Mouse (Mus musculus) hindbrain, embryonic 11.5 days (tissue): Measurements from ENCODE around the gene Tmem9. TPM values are rescaled to one million over a fixed set of nuclear protein-coding genes. Genes with fewer than 3 reads are reported as not detected.

Source experiments
- ATAC-seq: fragments of 200-750 bp; cut with Nextera tagmentation; 2 replicates; pipeline ENCODE4 v1.8.0; 2017; ENCODE audit warnings: mild to moderate bottlenecking, moderate TSS enrichment, moderate library complexity; ENCODE audit not compliant: low FRiP score
- DNase-seq: peaks from one replicate; pipeline ENCODE4 v3.0.0-alpha.2; 2015; ENCODE audit warnings: low spot score
- H3K27ac ChIP-seq: fragments of 300-500 bp; sonication (generic); 2 replicates; pipeline ENCODE4 v1.5.1; 2014; ENCODE audit warnings: mild to moderate bottlenecking, low read depth, low read length
- H3K27me3 ChIP-seq: fragments of 300-500 bp; sonication (generic); 2 replicates; pipeline ENCODE4 v1.6.1; 2014; ENCODE audit warnings: mild to moderate bottlenecking, low read length, moderate library complexity, mixed read lengths; ENCODE audit not compliant: control insufficient read depth, insufficient read depth
- H3K36me3 ChIP-seq: fragments of 300-500 bp; sonication (generic); 2 replicates; pipeline ENCODE4 v1.6.1; 2014; ENCODE audit warnings: mild to moderate bottlenecking, low read length, moderate library complexity, mixed read lengths; ENCODE audit not compliant: control insufficient read depth, insufficient read depth
- H3K4me1 ChIP-seq: fragments of 300-500 bp; sonication (generic); replicated peaks from 2 replicates; pipeline ENCODE4 v1.6.1; 2014; ENCODE audit warnings: low read length, mixed read lengths; ENCODE audit not compliant: control insufficient read depth, insufficient read depth
- H3K4me2 ChIP-seq: fragments of 300-500 bp; sonication (generic); replicated peaks from 2 replicates; pipeline ENCODE4 v1.6.1; 2014; ENCODE audit warnings: mild to moderate bottlenecking, low read depth, low read length
- H3K4me3 ChIP-seq: fragments of 300-500 bp; sonication (generic); 2 replicates; pipeline ENCODE4 v1.5.1; 2014; ENCODE audit warnings: low read depth, low read length
- H3K9ac ChIP-seq: fragments of 300-500 bp; sonication (generic); 2 replicates; pipeline ENCODE4 v1.6.1; 2014; ENCODE audit warnings: low read depth, low read length
- H3K9me3 ChIP-seq: fragments of 300-500 bp; sonication (generic); 2 replicates; pipeline ENCODE4 v1.6.1; 2016; ENCODE audit warnings: low read length; ENCODE audit not compliant: control insufficient read depth
- WGBS: fragments of 180-500 bp; shearing (Covaris S2); extraction: QIAGEN DNeasy Blood & Tissue Kit; methylation state at CpG from one replicate; pipeline ENCODE4 v1.1.7; 2014; 5-methylcytosine and 5-hydroxymethylcytosine counted together
- polyA plus RNA-seq: library from polyadenylated mRNA; unstranded; fragments of >200 nt; fragmentation: Nextera tagmentation; extraction: Ambion mirVana; gene quantifications from 2 replicates; pipeline ENCODE4 v1.2.1, GENCODE M21; 2014

The Tmem9 gene
- polyA plus RNA-seq, 1 experiment from 2014 or later = 84.0 TPM

DNA sequence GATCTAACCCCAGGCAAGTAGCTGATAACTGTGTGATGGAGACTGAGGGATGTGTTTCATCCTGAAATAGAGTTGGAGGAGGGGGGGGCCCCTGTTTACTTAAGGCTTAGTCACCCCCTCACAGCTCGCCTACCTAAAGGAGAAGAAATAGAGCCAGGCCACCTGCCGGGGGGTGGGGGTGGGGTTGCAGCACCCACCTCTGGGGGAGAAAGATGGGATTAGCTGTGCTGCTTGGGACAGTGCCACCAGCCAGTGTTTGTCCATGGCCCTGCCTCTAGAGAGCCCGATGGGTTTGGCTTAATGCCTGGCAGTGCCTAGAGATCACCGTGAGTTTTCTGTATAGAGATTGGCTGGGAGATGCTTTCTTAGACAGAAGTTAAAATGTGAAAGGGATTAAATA, 32.9 kb downstream of the Tmem9 start:
- DNase-seq = no peak
- WGBS = 41% methylated on average over 4 of the region's 4 CpGs
- Histone ChIP-seq H3K4me3 (no peak overlapping the region), H3K4me1 (no peaks in the 10 kb centered on the region), H3K9ac (no peak overlapping the region), H3K4me2 (no peak overlapping the region), H3K27ac (no peak overlapping the region), H3K27me3 (no peaks in the 10 kb centered on the region), H3K9me3 (no peaks in the 10 kb centered on the region), H3K36me3 (no peaks in the 10 kb centered on the region)
- no peak for ATAC-seq

DNA sequence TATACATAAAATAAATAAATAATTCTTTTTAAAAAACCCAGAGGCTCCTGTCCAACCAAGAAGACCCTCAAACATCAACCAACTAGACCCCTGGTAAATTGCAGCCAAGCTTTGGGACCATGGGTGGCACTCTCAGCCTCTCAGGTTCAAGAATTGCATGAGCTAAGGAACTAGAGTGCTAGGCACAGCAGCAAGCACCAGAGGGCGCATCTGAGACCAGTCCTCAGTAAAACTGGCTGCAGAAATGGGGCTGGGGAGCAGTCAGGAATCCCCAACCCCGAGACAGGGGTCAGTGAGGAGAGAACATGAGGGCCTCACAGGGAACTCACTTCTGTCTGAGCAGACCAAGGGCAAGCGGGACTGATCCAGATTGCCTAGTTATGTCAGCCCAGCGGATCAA, 37.8 kb downstream of the Tmem9 start:
- no peak overlapping the region for H3K4me2 ChIP-seq
- 9% methylated on average over 4 of the region's 4 CpGs for WGBS
- H3K27me3 ChIP-seq = peaks cover 15% of the 10 kb centered on the region
- no peaks in the 10 kb centered on the region for H3K9me3 ChIP-seq
- ATAC-seq (no peak), DNase-seq (peak; percentile 79)
- no peaks in the 10 kb centered on the region for H3K36me3 ChIP-seq
- no peak overlapping the region for H3K27ac ChIP-seq
- H3K4me3 ChIP-seq = no peak overlapping the region
- H3K4me1 ChIP-seq = no peaks in the 10 kb centered on the region
- H3K9ac ChIP-seq = no peak overlapping the region

DNA sequence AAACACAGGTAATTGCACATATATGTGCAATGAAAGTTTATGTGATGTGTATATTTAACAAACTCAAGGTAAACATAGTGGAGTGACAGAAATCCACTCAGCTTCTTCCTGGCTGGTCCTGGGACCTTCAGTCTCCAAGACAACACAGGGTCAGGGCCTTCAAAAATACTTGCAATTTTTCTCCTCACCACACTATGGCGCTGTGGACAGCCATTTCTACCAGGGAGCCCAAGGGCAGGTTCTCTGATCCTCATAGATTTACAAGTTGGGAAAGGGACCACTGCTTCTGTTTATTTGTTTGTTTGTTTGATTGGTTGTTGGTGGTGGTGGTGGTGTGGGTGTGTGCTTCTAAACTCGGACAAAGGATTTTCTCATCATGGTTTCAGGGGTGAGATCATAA, 39.5 kb downstream of the Tmem9 start:
- no peak overlapping the region for H3K4me2 ChIP-seq
- ATAC-seq (no peak), DNase-seq (peak; percentile 59)
- H3K4me3 ChIP-seq = no peak overlapping the region
- 10% methylated on average over 2 of the region's 2 CpGs for WGBS
- H3K4me1 ChIP-seq = no peaks in the 10 kb centered on the region; the same call in 1 of the 2 replicates
- H3K9me3 ChIP-seq = no peaks in the 10 kb centered on the region
- no peaks in the 10 kb centered on the region for H3K36me3 ChIP-seq
- no peak overlapping the region for H3K9ac ChIP-seq
- no peak overlapping the region for H3K27ac ChIP-seq
- H3K27me3 ChIP-seq = peaks cover 24% of the 10 kb centered on the region

DNA sequence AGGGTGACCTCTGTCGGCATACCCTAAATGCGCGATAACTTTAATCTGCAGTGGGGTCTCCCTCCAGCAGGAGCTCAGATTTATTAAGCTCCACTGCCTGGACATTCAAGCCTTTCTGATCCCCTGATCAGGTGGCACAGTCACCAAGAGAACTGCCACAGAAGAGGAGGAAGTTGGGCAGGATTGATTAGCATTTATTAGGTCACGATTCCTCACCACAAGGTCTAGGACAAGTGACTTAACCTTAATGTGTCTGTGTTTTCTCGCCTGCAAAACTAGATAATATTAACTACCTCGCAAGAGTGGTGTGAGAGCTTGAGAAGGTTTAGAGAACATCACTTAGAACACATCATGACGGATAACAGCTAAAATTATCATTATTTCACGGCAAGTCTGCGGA, 39.9 kb downstream of the Tmem9 start:
- ATAC-seq (no peak), DNase-seq (no peak)
- Histone ChIP-seq H3K9me3 (no peaks in the 10 kb centered on the region), H3K27ac (no peak overlapping the region), H3K4me1 (no peaks in the 10 kb centered on the region; the same call in 1 of the 2 replicates), H3K27me3 (peaks cover 29% of the 10 kb centered on the region), H3K4me2 (no peak overlapping the region), H3K4me3 (no peak overlapping the region), H3K36me3 (no peaks in the 10 kb centered on the region), H3K9ac (no peak overlapping the region)
- WGBS = 71% methylated on average over 9 of the region's 9 CpGs

DNA sequence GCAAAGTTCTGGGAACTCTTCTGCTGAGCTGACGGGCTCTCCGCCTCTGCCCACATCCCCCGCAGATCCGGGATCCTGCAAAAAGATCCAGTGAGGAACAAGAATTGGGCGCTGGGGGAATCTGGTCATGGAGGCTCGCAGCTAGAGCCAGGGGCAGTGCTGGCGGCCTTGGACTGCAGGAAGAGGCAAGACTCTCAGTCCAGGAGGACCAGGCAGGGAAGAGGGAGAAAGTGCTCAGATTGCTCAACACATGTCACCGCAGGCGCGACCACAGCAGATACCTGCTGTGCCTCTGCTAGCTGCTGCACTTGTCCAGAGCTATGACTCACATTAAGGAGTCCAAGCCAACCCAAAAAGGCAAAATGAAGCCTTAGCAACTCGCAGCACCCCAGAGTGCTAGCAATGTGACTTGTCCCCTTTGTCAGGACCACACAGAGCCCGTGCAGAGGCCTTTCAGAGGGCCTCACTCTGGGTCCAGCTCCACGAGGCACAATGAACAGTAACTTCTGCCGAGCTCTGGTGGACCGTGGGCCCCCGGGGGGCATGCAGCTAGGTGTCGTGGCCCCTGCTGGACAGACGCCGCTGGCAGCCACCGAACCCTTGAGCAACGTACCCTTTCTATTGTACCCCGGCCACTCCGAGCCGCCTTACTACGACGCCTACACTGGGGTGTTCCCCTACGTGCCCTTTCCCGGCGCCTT, 42.5 kb downstream of the Tmem9 start, which contains the start of gene Ascl5:
TSS of gene Ascl5 (plus strand) at position 493 of the 701 bp plus-strand sequence.
- Histone ChIP-seq H3K9ac (0 out of 2 replicates have a peak within 1 kb of the TSS, but pooled peaks have one; percentile 29), H3K27me3 (peaks cover 29% of the 10 kb centered on the region), H3K4me2 (peak within 1 kb of the TSS; percentile 47), H3K4me3 (peak within 1 kb of the TSS; percentile 25), H3K27ac (no peak within 1 kb of the TSS), H3K9me3 (no peaks in the 10 kb centered on the region), H3K36me3 (no peaks in the 10 kb centered on the region), H3K4me1 (no peaks in the 10 kb centered on the region; the same call in 1 of the 2 replicates)
- DNase-seq (peak; percentile 52), ATAC-seq (peak; percentile 38)
- WGBS = 16% methylated on average over 28 of the region's 29 CpGs

DNA sequence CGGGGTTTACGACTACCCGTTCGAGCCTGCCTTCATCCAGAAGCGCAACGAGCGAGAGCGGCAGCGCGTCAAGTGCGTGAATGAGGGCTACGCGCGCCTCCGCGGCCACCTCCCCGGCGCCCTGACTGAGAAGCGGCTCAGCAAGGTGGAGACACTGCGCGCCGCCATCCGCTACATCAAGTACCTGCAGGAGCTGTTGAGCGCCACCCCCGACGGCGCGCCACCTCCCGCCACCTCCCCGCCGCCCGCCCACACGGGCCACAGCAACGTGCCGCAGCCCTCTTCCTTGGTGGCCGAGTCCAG, 43.0 kb downstream of the Tmem9 start:
- Histone ChIP-seq H3K4me1 (no peaks in the 10 kb centered on the region; the same call in 1 of the 2 replicates), H3K27ac (no peak overlapping the region), H3K9ac (0 out of 2 replicates have a peak overlapping the region, but pooled peaks have one; percentile 29), H3K4me3 (peak overlapping the region; percentile 25), H3K9me3 (no peaks in the 10 kb centered on the region), H3K4me2 (peak overlapping the region; percentile 47), H3K27me3 (peaks cover 29% of the 10 kb centered on the region), H3K36me3 (no peaks in the 10 kb centered on the region)
- WGBS = under 1% methylated on average over 35 of the region's 36 CpGs
- no peak for DNase-seq
- ATAC-seq = peak; percentile 48; the same call in 1 of the 2 replicates

DNA sequence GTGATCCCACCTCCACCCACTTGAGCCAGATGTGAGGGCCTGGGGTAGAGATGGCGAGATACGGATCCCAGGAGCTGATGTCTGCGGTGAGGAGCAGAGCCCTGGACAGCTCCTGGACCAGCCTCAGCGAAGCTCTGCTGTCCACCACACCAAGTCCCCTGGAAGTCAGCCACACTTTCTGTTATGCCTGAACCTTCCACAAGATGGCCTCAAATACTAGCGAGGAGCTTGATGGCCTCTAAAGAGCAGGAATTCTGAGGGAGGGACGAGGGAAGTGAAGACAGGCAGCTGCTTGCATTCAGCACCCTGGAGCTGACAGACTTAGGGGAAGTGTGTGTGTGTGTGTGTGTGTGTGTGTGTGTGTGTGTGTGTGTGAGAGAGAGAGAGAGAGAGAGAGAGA, 43.5 kb downstream of the Tmem9 start:
- Histone ChIP-seq H3K27ac (no peak overlapping the region), H3K36me3 (no peaks in the 10 kb centered on the region), H3K9me3 (no peaks in the 10 kb centered on the region), H3K4me1 (no peaks in the 10 kb centered on the region; the same call in 1 of the 2 replicates), H3K9ac (0 out of 2 replicates have a peak overlapping the region, but pooled peaks have one; percentile 29), H3K4me3 (peak overlapping the region; percentile 25; the same call in 1 of the 2 replicates), H3K27me3 (peaks cover 29% of the 10 kb centered on the region), H3K4me2 (peak overlapping the region; percentile 47)
- peak; percentile 86 for DNase-seq
- ATAC-seq = peak; percentile 66
- WGBS = 1% methylated on average over 6 of the region's 6 CpGs

DNA sequence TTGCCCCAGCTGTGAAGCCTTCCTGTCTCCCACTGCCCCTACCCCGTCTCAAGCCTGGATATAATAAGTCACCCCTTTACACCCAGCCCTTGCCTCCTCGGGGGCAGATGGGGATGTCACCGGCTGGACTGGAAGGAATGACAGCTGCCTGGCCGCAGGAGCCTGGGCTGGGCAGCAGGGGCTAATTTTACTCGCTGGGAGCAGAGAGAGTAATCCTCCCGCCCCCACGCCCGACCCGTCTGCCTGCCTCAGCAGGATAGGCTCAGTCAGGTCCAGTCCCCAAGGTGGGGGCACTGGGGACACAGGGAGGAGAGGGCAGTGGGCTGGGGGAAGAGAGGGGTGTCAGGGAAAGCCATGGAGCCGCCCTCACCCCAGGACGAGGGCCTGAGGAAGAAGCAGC, 44.6 kb downstream of the Tmem9 start, which contains the start of gene Cacna1s:
TSS of gene Cacna1s (plus strand) at position 204 of the 400 bp plus-strand sequence.
- 0 out of 2 replicates have a peak, but pooled peaks have one; percentile 1 for ATAC-seq
- Histone ChIP-seq H3K27ac (no peak within 1 kb of the TSS), H3K9me3 (no peaks in the 10 kb centered on the region), H3K9ac (no peak within 1 kb of the TSS), H3K4me1 (no peaks in the 10 kb centered on the region; the same call in 1 of the 2 replicates), H3K4me2 (no peak within 1 kb of the TSS), H3K36me3 (no peaks in the 10 kb centered on the region), H3K27me3 (peaks cover 29% of the 10 kb centered on the region), H3K4me3 (no peak within 1 kb of the TSS)
- no peak for DNase-seq
- WGBS = 39% methylated on average over 11 of the region's 11 CpGs

DNA sequence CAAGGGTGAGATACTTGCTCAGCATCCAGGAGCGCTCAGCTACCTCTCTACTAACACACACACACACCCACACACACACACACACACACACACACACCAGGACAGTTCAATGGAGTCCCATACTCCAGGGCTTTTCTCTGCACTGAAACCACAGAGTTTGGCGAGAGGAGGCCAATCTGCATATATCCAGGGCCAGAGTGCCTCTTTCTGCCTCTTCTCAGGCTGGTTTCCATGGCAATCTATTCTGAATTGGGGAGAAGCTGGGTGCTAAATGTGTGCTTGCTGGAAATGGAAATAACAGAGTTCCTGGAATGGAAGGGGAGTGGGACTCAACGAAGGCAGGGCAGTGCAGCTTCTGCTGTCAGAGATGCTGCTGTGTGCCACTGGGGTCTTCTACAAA, 47.8 kb downstream of the Tmem9 start:
- peak; percentile 16 for DNase-seq
- 47% methylated on average over 3 of the region's 3 CpGs for WGBS
- ATAC-seq = no peak
- H3K27me3 ChIP-seq = peaks cover 14% of the 10 kb centered on the region
- H3K9me3 ChIP-seq = no peaks in the 10 kb centered on the region
- no peak overlapping the region for H3K4me2 ChIP-seq
- no peak overlapping the region for H3K27ac ChIP-seq
- H3K36me3 ChIP-seq = no peaks in the 10 kb centered on the region
- H3K4me1 ChIP-seq = no peaks in the 10 kb centered on the region; the same call in 1 of the 2 replicates
- H3K9ac ChIP-seq = no peak overlapping the region
- no peak overlapping the region for H3K4me3 ChIP-seq
